Mouse (Mus musculus) bone marrow macrophage, adult 2 months (primary cell): ENCODE data around the gene Mapt.

Experiments
- CTCF ChIP-seq: IDR thresholded peaks from 2 replicates; pipeline ENCODE4 v1.5.1; 2012; ENCODE audit warnings: low read depth, mild to moderate bottlenecking, low read length, moderate library complexity
- POLR2A ChIP-seq: IDR thresholded peaks from 2 replicates; pipeline ENCODE4 v1.6.1; 2012; ENCODE audit warnings: mild to moderate bottlenecking, low read depth, low read length, borderline replicate concordance

DNA sequence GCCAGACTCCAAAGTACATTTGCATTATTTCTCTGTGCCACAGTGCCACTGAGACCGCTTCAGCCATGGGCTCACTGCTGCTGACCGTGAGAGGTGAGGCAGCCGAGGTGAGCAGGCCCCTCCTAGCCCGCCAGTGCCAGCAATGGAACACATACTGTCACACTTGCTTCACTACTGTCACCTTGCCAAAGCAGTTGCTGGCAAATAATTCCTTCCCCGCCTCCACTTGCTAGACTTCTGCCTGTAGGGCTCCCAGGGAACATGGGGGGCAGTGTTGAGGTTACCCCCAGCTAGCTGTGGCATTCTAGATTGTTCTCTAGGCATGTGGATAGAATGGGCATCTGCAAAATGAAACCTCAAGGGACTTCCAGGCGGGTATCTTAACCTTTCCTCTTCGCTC is 6.0 kb downstream of the Mapt start:
- TF ChIP-seq POLR2A (no peak), CTCF (no peak)
